Mouse (Mus musculus) spleen, adult 2 months (tissue): ENCODE measurements around the gene Foxf2.

Experiments
- CTCF ChIP-seq: fragments of 200-500 bp; IDR thresholded peaks from 2 replicates; pipeline ENCODE4 v1.5.1; 2011; ENCODE audit warnings: mild to moderate bottlenecking, inconsistent platforms; ENCODE audit not compliant: insufficient read depth, insufficient read length, insufficient replicate concordance; ENCODE audit errors: extremely low read depth
- POLR2A ChIP-seq: fragments of 200-500 bp; IDR thresholded peaks from 2 replicates; pipeline ENCODE4 v1.6.1; 2011; ENCODE audit warnings: low read depth, low read length, inconsistent platforms

DNA sequence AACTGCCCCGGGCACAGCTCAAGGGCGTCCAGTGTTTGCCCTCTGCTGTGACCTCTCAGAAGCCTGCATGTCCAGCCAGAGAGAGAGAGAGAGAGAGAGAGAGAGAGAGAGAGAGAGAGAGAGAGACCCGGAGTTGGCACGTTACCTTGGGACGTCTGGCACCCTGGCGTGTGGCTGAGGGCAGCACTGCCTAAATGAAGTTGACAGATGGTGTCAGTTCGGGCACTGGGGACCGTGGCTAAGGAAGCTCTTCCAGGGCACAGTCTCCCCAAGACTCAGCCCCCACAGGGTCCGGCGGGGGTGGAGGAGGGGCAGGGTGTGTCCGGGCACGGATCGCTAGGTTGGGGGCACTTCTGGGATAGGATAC, 667 bp upstream of the Foxf2 start:
- no peak for TF ChIP-seq POLR2A
- TF ChIP-seq CTCF, result no peak
